Mouse (Mus musculus) adrenal gland, postnatal 4 days (tissue): ENCODE data around the gene Inip. TPM values are rescaled to one million over a fixed set of nuclear protein-coding genes. Genes with fewer than 3 reads are reported as not detected.
A peak's percentile ranks its signal among the peaks of the same experiment; 100 is the strongest.
"Not testable (repeated sequence)": the region's sequence is repeated elsewhere in the genome, so short reads cannot be mapped to it uniquely, and the experiment has no call there.

Source experiments
- DNase-seq, 2 experiments: peaks; one replicate each; pipeline ENCODE4 v3.0.0; 2021 to 2022; ENCODE audit warnings: low spot score in 2 of 2, mixed read lengths in 2 of 2
- total RNA-seq, 2 experiments: library from RNA; stranded (reverse); gene quantifications; 2 replicates each; pipeline ENCODE4 v1.2.3; 2021

Gene Inip
- total RNA-seq, 2 experiments from 2014 or later, result 21.8 to 24.1 TPM

DNA sequence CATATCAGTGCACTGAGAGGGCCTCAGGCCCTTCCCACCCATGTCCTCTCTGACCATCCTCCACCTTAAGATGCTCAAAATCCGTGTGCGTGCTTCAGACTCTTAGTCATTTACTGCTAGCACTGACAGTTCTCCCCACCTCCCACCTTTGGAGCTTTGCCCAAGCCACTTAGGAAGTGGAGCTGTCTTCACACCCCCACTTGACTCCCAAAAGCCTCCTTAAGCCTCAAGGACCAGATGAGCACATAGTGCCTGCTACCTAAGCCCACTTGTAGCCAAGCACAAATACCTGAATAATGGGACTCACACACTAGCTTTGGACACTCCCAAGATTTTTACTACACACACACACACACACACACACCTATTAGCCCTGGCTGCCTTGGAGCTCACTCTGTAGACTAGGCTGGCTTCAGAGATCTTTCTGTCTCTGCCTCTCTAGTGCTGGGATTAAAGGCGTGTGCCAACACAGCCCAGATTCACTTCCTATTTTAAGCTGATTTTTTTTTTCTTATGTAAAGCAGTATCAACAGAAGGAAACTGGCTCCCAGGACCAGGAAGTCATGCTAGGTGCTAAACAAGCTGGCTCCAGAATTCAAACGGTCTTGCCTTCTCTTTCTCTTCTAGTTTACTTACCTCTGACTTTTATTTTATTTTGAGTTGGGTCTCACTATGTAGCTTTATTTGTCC lies 13.9 kb upstream of the Inip start:
- no peak for DNase-seq

DNA sequence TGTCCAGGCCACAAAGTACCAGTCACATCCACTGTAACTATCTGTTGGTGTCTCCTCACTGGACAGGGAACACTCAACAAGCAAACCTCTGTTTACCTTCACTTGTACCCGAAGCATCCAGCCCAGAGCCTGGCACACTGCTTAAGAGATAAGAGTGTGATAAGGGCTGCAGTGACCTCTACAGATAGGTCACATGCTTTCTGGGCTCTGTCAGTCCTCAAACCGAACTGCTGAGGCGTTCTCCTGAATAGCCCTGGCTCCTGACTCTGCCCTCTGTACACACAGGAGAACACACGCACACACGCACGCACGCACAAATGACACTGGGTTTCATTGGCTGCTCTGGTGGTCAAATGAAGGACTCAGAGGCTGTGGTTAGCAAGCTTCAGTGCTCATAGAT lies 12.7 kb upstream of the Inip start:
- DNase-seq, result no peak

DNA sequence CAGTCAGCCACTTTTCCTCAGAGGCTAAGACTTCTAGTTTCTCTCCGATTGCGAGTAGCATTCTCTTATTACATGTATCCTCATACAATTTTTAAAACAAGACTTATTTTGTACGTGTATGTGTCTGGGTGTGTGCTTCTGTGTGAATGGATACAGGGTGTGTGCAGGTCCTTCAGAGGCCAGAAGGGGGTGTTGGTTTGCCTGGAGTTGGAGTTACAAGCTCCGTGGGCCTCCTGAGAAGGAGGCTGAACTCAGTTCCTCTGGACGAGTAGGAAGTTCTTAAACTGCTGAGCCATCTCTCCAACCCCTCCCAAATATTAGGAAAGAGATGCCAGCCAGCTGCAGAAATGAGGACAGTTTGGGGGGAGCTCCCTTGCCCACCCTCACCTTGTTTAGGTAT lies 7.0 kb upstream of the Inip start:
- no peak for DNase-seq

DNA sequence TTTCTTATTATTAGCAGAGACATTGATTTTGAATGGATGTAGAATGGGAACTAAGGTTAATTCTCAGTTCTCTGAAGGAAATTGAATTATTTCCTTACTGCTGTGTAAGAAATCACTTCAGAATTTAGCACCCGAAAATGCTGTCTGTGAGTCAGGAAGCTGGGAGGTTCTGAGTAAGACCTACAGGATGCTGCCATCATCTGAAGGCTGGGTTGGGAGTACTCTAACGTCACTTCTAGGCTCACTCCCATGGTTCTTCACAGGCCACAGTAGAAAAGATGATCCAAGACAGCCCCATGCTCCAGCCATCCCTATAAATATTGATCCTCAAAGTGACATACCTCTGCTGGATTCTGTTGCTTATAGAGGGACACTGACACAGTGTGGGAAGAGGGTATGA lies 6.1 kb upstream of the Inip start:
- no peak for DNase-seq

DNA sequence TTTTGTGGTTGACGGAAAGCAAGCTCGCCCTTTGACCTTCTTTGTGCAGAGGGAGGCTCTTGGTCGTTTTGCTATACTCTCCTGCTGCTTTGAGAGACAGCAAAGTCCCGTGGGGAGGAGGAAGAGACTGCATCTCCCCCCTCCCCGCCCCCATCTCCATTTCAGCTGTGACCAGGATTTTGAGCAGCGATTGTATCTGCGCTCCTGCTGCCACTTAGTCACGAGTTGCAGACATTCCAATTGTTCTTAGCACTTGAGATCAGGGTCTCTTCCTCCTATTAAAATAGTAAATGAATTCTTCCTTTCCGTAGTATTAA lies 5.4 kb upstream of the Inip start:
- no peak for DNase-seq

DNA sequence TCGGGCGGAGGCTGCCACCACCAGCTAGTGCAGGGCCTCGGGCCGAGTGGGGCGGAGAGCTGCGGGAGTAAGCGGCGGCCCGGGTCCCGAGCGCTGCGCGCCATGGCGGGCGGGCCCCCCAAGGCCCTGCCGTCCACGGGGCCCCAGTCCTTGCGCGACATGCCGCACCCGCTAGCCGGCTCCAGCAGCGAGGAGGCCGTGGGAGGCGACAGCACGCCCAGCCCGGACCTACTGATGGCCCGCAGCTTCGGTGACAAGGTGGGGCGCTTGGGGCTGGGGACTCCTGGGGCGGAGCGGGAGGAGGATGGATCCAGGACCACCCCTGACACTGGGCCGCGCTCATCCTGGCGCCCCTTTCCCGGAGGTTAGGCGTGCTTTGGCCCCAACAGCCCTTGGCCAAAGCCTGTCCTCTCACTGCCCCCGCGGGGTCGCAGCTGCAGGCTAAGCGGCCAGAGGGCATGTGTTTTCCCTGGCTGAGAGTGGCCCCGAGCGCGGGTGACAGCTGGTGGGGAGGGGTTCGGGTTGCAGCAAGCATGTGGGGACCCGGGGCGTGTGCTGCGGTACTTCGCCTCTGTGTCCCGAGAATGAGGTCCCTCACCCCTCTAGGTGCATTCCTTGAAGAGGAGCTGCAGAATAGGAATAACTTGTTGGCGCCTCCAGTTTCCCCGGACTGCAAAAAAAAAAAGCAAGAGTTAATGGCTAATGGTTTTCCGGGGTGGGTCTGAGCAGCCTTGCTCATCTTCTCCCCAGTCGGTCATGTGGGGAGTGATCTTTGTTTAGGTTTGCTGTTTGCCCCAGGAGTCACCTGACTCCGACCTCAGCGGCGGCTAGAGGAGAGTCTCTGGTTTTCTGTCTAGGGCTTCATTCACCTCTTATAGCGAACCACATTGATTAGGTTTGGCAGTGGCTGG lies 4.8 kb upstream of the Inip start:
- peak in 1 of 2 experiments; percentile 13 for DNase-seq

DNA sequence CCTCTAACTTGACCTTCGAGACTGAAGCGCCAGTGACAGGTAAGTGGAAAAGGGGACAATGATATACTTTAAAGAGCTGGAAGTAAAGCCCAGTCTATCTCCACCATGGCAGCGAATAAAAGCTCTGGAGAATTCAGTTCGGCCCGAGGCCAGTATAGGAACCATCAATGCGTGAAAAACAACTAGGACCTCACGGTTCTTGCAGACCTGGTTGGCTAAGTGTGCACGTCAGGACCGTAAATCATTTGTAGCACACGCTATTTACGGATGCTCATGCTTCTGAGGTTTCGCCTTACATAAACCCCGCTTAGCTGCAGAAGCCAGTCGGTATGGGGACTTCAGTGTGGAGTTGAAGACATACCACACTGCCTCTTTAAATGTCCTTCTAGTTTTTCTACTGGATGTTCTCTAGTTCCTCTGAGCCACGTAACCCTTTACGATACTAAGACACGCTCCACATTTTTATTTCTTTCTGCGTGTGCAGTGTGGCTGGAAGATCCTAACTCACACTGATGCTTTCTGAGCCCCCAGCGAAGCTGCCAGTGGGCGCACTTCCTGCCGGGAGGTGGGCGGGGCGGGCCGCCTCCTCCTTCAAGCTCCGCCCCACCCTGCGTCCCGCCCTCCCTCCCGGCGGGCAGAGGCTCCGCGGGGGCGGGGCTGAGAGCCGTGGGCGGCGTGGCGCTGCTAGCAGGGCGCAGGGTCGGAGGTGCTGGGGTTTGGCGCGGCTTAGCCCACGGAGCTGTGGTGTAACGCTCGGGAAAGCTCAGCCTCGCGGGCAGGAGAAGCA lies 4.0 kb upstream of the Inip start, which contains the start of gene Snx30:
TSS of gene Snx30 (plus strand) at position 660 of the 787 bp plus-strand sequence.
- peak; percentile 71 to 77 for DNase-seq

DNA sequence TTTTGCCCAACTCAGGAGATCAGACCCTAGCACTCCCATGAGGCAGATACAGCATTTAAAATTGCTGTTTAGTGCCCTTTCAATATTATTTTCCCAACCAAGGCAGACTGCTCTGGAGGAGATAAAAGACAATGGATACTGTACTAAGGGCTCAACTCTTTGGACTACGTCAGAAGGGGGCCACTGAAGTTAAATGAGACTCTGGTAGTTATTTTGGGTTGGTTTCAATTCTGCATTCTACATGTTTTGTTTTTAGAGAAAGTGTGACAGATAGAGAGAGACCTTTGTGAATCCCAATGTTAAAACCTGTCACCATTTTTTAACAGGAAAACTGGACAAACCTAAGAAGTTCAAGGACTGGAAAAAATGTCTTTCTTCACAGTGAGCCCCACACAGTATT lies 3.4 kb upstream of the Inip start:
- no peak for DNase-seq

DNA sequence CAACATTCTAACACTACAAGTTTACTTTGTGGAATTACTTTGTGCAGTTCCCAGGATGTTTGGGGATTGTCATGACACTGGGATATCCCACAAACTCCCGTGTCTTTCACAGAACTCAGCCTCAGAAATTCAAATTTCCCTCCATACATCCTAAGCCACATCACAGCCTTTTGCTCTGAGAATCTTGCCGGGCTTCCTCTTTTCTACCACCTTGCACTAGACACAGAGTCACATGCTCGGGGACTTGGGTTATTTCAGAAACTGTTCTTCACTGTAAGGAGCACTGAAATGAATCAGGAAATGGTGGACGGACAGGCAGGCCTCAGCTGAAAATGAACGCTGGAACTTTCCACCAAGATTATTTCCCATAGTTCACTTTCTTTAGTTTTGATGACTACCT lies 2.0 kb upstream of the Inip start:
- DNase-seq, result no peak

DNA sequence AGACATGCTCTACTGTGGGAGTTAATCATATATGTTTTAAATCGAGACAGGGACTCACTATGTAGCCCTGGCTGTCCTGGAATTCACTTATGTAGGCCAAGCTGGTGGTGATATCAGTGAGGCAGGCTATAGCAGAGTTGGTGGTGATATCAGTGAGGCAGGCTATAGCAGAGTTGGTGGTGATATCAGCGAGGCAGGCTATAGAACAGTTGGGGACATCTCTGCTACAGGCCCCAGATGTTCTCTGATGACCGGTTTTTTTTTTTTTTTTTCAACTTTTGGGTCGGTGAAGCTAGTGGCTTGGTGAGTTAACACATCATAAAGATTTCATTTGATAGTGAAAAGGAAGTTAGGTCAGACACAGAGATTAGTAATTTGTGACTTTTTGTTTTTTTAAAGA lies 1.4 kb upstream of the Inip start:
- no peak for DNase-seq

DNA sequence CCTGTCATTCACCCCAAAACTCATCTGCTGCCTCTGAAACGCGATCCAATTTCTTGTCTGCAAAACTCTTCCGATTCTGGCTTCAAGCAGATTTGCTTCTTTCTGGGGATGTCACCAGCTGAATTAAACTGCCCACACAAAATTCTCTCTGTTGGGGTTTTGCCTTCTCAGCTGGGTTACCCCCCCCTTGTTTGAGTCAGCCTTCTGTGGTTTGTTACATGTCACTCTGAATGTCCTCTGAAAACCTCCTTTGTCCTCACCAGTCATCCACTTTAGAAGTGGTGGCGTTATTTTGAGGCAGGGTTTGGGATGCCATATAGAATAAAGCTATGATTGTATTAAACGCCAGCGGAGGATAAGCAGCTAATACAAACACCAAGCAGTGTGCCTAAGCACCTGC lies 718 bp upstream of the Inip start:
- no peak for DNase-seq

DNA sequence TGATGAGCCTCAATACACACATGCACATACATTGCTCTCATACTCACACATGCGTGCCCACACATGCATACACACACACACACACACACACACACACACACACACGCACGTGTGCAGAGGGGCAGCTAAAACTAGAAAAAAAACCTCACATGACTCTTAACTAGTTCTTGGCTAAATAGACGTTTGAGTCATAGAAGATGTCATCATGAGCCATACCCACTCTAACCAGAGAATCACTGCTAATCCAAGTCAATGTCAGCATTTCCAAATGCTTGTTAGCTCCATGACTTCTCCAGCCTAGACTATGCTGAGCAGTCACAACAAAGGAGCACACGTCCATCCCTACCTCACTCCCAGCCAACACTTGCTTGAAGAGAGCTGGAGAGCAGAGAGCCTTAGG lies 1.2 kb downstream of the Inip start:
- DNase-seq, result no peak

DNA sequence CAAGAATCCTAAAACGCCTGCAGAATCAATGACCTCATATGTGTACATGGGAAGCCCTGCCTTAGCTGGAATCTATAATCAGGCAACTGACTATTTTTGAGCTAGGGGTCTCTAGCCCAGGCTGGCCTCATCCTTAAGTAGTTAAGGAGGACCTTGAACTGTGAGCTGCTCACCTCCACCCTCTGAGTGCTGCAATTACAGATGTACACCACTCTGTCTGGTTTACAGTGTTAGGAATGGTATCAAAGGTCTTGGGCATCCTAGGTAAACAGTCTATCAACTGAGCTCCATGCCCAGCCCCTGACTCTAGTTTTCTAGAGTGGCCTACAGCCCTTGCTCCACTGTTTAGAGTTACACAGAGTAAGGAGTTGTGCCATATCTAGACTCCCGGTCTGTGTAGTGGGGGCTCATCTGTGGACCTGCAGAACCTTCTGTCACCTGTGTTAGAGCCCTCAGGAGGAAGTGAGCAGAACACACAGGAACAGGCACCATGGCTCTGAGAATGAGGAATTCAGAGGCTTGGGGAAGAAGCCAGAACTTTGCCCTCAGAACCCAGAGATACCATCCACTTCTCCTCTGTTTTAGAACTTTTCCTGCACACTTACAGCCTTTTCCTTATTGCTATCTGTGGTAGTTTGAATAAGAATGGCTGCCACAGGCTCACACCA lies 5.5 kb downstream of the Inip start:
- DNase-seq, result no peak

DNA sequence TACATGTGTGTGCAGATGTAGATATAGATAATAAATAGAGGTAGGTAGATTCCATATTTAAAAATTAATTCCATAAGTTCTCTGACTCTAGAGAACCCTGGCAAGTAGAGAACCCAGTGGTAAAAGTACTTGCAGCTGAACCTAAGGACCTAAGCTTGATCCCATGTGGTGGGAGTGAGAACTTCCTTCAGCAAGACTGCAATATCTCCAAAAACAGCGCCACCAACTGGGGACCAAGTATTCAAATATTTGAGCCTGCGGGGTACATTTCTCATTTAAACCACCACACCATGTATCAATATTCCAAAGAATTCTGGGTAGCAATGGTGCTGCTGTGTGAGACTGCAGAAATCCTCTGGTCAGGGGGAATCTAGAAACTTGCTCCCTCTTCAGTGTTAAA lies 7.3 kb downstream of the Inip start:
- no peak for DNase-seq

DNA sequence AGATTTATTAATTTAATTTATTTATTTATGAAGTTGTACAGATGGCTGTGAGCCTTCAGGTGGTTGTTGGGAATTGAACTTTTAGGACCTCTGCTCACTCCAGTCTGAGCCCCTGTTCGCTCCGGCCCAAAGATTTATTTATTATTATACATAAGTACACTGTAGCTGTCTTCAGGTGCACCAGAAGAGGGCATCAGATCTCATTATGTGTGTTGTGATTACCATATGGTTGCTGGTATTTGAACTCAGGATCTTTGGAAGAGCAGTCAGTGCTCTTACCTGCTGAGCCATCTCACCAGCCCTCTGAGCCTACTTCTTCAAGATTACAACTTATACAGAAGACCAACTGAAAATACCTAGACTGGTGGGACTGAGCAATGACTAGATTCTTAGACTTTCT lies 7.8 kb downstream of the Inip start:
- not testable (repeated sequence) for DNase-seq

DNA sequence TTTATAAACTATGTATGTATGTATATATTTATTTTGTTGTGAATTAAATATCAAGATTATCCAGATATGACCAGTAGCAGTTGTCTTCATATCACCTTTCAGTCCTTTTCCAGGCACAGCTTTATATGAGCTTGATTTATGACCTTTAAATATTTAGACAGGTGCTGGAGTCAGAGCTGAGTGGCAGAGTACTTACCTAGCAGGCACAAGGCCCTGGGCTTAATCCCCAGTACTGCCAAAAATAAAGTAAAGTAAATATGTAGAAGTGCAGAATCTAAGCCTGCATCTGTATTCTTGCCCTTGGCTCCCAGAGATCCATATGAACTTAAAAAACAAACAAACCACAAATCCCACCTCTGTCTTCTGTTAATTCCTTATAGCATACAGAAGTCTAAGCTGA lies 12.4 kb downstream of the Inip start:
- no peak for DNase-seq

DNA sequence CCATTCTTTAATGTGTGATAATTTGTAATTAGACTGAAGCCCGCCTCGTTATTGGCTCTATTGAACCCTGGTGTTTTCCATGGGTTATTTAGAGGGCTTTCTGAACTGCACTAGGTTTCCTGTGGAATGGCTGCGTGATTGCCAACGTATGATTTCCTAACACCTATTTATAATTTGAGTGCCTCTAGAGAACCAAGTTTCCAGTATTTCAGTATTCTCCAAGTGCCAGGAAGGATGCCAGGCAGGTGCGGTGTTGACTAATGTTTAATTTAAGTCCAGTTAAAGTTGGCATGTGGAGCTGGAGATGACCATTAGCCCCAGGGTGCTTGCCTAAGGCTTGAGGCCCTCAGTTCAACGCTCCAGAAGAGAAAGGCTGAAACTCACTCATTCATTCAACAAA lies 14.3 kb downstream of the Inip start:
- no peak for DNase-seq

DNA sequence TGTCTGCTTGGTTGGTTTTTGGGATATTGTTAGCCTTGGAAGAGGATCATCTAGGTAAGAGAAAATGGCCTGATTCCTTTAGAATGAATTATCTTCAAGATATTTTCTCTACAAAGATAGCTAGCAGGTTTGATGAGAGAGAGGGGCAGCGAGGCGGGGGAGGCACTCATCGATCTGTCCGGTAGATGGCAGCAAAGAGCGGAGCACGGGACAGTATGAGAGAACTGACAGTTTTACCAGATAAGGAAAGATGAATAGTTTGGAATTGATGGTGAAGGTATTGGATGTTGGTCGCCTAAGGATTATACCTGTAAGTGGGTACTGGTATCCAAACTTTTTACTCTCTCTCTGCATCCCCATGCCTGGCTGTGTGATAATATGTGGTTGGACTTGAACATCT lies 14.7 kb downstream of the Inip start:
- DNase-seq, result peak; percentile 41 to 50

DNA sequence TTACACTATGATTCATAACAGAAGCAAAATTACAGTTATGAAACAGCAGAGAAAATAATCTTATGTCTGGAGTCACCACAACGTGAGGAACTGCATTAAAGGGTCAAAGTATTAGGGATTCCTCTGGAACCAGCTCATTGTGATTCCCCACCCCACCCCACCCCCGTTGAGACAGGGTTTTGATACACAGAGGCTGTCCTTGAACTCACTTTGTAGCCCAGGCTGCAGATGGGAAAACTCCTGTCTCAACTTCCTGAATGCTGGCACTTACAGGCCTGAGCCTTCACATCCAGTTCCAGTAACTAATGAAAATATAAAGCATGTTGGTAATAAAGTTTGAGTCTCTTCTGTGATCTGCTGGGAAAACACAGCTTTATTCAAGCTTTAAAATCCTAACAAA lies 16.0 kb downstream of the Inip start:
- no peak for DNase-seq

DNA sequence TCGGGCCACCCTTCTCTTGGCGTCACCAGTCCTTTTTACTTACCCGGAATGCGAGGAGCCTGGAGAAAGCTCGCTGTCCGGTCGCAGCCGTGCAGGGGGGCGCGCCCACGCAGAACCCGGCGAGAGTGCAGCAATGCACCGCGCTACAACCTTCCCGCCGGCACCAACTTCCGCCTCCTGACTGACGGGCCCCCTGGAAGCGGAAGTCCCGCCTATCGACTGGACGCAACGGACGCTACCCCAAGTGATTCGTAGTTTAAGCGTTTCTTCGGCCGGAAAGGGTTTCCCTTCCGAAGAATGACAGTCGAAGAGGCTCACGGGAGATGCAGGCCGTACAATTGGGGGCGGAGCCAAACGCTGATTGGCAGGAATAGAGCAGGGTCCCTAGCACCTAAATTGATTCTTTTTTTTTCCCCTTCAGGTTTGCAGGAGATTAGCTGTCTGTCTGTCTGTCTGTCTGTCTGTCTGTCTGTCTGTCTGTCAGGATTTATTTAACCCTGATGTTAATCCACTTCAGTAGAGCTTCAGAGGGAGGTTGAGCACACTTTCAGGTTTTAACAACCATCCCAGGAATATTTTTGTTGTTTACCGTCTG lies 17.6 kb downstream of the Inip start:
- DNase-seq, result peak; percentile 78 to 88
